Mouse (Mus musculus): Measurements from ENCODE around the gene Olfr578.

GRCm38 (mm10) chr7:102962360-102962759 is 26.8 kb downstream of the Olfr578 start, which contains the start of gene Olfr576:
- TF ChIP-seq POLR2A (IDR thresholded peaks at IDR 0.05; ENCODE audit: low read depth, low read length) (no peak), CTCF (IDR thresholded peaks at IDR 0.05; ENCODE audit: extremely low read depth, insufficient read depth, insufficient read length, insufficient replicate concordance) (no peak)
